Mouse (Mus musculus): ENCODE results near the gene Arid4b.

Gene Arid4b

DNA sequence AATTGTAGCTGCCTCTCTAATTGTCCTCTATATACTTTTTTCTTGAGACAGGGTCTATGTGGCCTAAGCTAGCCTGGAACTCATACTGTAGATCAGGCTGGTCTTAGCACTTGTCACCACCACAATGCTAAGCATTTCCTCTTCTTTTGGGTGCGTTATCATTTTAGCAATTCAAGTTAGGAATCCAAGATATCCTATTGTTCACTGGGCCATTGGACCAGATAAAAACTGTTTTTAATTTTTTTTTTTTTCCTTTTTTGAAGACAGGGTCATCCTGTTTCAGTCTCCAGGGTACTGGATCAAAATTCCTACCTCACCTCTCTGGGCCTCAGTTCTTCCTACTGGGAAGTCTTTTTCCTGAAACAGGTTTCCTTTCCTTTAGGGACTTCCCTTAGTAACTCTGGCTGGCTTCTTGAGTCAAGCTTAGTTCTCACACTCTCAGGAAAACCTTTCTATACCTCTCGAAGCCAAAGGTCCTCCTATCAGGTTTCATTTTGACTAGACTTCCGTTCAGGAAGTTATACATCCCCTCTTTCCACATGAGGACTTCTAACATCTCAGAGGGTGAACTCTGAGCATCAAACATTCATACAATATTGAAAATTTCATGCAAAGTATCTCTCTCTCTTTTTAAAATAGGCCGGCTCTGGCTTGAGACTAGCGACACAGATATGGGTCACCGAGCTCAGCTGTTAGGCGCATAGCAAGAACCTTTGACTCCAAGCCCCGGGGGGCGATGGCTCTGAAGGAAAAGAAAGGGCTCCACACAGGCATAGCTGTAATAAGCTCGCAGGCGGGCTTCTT is 621 bp upstream of the Arid4b start:
- no peak for DNase-seq (ENCODE audit: low read depth, low spot score)

DNA sequence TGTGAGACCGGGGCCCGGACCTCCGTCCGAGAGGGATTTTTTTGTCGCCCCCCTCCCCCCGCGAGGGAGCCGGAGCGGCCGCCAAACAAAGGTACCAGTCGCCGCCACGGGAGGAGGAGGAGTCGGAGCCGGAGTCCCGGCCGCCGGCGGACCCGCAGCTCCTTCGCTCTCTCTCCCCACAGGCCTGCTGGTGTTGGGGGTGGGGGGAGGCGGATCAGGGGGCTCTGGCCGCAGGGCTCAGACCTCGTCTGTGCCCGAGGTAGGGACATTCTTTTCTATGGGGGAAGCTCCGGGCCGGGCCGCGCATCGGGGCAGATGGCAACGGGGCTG is 875 bp downstream of the Arid4b start:
- no peak for DNase-seq (ENCODE audit: low read depth, low spot score)

DNA sequence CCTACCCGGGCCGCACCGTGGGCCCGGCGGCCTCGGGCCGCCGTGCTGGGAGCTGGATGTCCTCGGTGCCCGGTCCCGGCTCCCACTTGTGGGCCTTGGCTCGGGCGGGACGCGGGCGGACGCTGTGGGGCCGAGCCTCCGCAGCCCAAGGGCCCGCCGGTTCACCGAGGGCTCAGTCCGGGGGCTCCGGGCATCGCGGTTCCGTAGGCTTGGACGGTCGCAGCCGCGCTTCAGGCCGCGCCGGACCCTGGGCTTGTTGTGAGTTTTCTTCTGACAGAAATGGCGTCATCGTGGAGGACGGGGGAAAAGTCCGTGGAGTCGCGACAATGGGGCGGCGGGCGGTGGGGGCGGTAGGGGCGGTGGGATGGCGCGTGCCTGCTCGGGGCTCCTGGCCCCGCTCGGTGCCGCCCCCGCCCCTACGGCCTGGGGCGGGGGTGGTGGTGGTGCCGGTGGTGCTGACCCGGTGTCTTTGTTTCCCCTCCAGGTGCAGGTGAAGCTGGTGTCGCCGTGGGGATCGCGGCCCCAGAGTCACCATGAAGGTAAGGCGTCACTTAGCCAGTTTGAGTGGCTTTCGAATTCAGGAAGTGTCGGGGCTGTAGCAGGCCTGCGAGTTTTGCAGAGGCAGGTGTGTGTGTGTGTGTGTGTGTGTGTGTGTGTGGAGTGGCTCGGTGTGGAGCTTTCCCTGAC is 1.5 kb downstream of the Arid4b start:
- DNase-seq (ENCODE audit: low read depth, low spot score): no peak

DNA sequence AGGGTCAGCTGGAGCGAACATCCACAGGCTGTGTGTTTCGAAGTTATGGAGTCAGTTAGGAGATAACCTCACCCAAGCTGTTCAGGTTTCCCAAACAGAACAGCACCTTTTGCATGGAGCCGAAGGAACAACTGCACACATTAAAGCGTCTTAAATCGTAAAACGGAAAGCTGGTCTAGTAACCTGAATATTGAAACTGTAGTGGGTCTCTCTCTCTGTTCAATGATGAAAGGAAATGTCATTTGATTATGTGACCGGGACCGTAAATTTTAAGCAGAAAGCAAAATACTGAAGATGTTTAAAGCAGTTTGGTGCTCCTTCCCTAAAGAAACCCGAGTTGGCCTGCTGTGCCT is 2.0 kb downstream of the Arid4b start:
- no peak for DNase-seq (ENCODE audit: low read depth, low spot score)

DNA sequence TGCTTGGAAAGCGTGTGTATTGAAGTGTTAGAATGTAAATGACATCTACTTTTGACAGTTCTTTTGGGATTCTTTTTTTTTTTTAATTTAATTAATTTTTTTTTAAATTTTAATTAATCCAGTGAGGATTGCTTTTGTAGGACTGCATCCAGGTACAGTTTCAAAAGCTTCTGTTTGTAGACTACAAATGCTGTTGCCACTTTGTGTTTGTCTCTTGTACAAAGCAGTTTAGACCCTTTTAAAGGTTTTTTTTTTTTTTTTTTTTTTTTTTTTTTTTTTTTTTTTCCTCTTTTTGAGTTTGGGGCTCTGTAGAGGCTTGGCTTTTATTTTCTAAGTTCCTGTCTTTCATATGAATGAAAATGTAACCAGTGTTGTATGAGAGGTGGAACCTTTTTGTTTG is 2.7 kb downstream of the Arid4b start:
- no peak for DNase-seq (ENCODE audit: low read depth, low spot score)

DNA sequence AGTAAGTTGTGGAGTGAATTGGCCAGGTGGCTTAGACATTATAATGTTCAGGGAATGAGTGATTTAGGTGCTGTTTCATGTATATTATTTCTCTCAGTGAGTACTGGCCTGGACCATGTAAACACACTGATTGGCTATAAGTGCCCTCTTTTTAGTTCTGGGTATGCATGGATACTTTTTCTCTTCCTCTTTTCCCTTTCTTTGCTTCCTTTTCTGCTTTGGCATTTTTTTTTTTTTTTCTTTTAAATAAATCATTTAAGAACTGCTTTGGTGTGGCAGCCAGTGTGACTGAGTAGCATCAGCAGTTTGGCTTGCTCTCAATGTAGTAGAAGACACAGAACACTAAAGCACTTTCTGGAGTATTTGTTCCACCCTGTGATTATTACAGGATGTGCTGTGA is 5.0 kb downstream of the Arid4b start:
- no peak for DNase-seq (ENCODE audit: low read depth, low spot score)

DNA sequence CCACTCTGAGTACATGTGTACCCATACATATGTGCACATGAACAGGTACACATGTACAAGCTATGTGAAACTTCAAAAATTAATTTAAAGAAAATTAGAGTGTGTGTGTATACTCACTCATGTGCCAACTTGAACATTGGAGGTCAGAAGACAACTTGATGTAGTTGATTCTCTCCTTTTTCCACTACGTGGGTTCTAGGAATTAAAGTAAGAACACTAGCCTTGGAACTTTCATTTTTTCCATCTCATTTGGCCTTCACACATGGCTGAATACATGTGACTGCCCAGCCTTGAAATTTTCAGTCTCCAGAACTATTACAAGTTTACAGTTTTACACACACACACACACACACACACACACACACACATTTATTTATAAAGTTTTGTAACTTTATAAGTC is 6.3 kb downstream of the Arid4b start:
- no peak for DNase-seq (ENCODE audit: low read depth, low spot score)

DNA sequence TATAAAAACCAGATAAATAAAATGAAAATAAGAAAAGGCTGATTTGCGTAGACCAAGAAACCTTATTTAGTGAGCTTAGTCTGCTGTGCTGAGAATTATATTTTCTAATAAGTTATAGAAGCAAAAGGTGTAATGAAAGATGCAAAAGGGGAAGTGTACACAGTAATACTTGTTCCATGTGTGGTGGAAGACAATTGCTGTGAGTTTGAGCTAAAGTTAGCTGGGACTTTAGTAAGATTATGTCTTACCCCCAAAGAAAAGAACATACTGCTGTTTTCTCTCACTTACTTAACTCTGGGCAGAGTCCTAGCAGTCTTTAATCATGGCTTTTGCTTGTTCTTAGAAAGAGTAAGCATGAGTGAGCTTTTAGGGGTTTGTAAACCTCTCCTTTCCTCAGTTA is 11.3 kb downstream of the Arid4b start:
- no peak for DNase-seq (ENCODE audit: low read depth, low spot score)

DNA sequence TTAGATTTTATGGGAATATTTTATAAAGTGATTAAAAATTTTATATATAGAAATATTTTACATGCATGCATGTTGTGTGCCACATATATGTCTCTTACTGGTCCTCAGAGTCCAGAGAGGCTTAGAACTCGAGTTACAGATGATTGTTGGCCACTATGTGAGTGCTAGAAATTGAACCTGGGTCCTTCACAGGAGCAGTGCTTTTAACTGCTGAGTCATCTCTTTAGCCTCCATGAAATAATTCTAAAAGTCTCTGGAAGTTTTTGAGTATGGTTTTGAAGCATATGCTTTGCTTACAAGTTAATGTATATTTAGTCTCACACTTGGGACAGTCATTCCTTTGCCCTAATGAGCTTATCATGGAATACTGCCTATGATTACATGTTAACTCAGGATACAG is 12.3 kb downstream of the Arid4b start:
- DNase-seq (ENCODE audit: low read depth, low spot score): no peak

DNA sequence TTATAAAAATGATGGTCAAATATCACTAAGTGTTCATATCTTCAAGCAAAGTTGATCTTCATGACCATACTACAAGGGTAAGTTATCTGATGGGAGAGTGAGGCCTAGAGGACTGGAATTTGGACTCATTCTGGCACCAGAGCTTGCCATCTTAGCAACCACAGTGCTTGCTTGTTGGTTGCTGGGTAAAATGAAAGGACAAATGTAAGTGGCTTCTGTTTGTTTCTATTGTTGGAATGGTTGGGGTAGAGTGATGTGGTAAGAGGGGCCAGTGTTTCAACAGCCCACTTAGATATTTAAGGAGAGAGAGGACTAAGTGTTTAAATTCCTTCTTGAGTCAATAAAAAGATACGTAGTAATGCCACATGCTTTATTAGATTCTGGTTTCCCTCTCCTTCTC is 25.6 kb downstream of the Arid4b start:
- DNase-seq (ENCODE audit: low read depth, low spot score): no peak

DNA sequence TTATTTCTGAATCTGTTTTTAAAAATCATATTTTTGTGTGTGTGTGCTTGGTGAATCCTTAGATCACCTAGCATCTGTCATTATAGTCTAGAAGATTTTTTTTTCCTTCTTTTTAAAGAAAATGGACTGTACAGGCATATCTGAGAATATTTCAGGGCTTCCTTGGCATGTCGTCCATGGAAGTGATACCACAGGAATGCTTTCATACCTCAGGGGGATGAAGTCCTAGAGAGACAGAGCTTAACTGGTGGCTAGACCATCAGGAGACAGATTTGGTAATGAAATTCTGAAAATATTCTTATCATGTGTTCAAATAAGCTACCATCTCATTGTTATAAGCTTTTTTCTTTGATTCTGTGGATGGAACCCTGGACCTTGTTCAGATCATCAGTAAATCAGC is 40.0 kb downstream of the Arid4b start:
- no peak for DNase-seq (ENCODE audit: low read depth, low spot score)

DNA sequence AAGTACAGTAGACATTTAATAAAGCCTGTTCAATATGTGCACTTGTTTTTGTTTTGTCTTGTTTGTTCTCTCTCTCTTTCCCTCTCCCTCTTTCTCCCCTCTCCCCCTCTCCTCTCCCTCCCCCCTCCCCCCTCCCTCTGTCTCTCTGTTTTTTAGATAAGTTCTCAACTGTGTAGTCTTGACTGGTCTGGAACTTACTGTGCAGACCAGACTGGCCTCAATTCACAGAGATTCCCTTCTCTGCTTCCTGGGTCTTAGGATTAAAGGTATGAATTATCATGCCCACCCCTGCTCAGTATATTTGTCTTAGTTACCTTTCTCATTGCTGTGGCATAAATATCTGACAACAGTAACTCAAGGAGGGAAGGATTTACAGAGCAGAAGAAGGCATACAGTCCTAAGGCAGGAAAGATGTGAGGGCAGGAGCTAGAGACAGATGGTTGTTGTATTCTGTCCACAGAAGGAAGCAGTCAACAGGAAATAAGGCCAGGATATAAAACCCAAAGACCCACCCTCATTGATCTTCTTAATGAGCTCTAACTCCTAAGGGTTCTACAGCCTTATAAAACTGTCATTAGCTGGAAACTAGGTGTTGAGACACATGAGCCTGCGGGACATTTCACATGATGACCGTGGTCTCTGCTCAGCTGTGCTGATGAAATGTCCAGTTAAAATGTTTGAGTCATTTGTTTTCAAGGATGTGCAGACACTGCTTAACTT is 47.3 kb downstream of the Arid4b start:
- no peak for DNase-seq (ENCODE audit: low read depth, low spot score)

DNA sequence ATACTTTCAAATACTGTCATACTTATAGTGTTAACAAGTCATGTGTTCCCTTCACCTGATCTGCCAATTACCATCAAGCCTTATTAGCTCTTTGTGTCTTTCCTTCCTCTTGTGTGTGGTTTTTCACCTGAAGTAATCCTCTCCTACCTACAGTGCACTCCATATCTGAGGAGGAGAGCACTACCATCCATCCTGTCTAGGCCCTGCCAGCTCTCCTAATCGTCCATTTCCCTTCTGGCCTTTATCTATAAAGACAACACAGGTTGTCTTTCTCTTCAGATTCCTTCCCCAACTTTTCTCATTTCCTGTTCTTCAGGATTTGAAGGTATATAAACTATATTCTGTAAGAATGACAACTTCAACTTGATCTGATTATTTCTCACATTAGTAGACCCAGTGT is 48.1 kb downstream of the Arid4b start:
- no peak for DNase-seq (ENCODE audit: low read depth, low spot score)

DNA sequence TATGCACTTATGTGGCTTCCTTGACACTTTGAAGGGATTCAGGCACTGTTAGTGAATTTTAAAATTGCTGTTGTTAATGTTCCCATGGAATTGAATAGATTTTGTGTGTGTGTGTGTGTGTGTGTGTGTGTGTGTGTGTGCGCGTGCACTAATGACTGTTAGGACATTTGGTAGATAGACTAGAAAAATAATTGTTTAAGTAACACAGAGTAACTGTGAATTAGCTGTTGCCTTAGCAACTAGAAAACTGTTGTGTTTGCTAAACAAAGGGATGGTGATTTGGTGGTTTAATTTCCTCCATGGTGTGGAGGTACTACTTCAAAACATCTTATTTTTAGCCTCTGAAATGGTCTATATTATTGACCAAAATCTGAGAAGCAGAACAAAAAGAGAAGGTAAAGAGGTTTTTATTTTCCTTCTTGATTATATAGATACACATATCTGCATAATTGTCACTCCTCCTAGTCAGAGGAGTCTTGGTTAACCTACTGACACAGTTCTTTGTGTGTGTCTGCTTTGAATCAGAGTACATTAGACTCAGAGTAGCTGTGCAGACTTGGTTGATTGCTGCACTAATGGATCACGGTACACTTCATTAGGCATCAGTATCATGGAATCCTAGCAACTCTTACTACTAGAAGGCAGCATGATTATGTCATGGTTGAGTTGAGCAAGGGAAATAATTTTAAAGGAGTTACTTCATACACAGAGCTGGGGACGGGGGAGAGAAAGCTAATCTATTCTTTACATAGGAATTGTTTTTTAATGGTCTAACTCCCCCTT is 50.9 kb downstream of the Arid4b start:
- no peak for DNase-seq (ENCODE audit: low read depth, low spot score)

DNA sequence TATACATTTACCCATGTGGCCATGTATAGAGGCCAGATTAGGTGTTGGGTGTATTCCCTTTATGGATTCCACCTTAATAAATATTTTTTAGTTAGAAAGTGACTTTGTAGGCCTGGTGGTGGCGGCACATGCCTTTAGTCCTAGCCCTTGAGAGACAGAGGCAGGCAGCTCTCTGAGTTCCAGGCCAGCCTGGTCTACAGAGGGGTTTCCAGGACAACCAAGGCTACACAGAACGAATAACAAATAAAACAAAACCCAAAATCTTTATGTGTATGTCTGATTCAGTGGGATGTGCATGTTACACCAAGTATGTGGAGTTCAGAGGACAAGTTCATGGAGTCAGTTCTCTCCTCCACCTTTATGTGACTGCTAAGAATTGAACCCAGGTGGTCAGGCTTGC is 52.8 kb downstream of the Arid4b start:
- DNase-seq (ENCODE audit: low read depth, low spot score): no peak

DNA sequence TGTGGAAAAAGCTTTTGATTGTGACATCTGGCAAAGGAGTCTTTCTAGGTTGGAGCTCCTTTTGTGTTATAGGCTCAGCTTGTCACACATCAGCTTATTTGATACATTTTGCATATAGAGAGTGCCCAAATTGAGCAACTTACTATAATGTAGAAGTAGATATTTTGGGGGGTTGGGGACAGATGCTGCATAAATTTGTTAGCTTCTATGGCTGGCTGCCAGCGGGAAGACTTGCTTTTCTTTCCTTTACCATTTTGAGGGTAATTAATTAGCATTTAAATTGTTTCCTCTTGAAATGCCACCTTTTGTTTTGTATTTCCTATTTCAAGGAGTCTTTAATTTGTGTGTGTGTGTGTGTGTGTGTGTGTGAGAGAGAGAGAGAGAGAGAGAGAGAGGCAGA is 68.6 kb downstream of the Arid4b start:
- no peak for DNase-seq (ENCODE audit: low read depth, low spot score)

DNA sequence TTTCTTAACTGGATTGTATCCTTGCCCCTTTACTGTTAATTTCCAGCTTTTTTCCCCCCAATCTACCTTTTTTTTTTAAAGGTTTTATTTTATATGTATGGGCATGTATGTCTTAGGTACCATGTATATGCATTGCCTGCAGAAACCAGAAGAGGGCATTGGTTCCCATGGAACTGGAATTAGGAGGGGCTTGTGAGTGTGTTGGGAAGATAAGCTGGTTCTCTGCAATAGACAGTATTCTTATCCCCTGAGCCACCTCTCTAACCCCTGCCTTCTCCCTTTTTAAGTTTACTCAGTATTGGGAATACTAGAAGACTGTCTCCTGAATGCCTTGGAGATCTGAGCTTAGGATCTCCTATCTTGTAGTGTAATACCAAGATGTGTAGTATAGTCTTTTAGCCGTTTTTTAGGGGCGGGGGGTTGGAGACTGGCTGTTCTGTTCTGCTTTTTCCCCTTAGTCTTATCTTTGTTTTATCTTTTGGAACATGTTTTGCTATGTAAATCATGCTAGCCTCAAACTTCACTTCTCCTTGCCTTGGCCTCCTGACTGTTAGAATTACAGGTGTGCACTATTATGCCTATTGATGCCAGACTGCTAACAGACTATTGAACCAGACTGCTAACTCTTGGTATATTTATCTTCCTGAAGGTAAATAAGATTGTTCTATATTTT is 79.4 kb downstream of the Arid4b start:
- DNase-seq (ENCODE audit: low read depth, low spot score): no peak

DNA sequence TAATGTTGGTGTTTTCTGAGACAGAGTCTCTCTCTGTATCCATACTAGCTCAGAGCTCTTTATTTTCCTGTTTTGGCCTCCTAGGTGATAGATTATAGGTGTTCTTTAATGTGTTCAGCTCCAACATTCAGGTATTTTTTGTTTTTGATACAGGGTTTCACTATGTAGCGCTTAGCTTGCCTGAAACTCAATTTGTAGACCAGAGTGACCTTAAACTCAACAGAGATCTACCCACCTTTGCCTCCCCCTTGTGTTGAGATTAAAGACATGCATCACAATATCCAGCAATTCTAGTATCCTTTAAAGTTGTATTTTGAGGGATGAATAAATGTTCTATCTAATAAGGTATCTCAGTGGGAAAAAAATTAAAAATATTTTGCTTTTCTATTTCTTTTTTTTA is 115.0 kb downstream of the Arid4b start:
- peak; percentile 4 for DNase-seq (ENCODE audit: low read depth, low spot score)

DNA sequence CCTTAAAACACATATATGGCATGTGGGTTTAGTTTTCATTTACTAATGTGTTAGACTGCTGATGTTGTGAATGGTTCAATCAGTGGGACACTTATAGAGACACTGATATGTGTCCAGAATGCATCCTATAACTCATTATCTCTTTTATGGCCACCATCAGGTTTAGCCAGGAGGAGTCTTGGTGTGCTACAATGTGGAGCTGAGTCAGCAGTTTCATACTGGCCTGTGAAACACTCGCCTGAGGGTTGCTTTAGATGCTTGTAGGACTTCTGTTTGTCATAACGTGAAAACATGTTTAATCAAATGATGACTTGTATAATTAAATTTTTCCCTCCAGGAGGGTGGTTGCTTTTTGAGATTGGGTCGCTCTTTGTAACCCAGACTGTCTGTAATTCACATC is 116.6 kb downstream of the Arid4b start:
- DNase-seq (ENCODE audit: low read depth, low spot score): no peak

DNA sequence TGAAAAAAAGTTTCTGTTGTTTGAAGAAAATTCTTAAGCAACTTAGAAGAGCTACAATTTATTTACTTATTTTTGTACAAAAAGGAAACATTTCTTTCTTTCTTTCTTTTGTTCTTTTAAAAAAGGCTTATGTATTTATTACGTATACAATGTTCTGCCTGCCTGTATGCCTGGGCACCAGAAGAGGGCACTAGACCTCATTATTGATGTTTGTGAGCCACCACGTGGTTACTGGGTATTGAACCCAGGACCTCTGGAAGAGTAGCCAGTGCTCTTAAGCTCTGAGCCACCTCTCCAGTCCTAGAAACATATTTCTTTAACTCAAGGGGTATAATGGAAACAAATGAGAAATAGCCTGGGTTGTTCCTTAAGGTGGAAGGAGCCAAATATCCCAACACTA is 182.9 kb downstream of the Arid4b start:
- DNase-seq (ENCODE audit: low read depth, low spot score): no peak
